Mouse (Mus musculus): ENCODE measurements around the gene Gm28102. TPM values are rescaled to one million over a fixed set of nuclear protein-coding genes. Genes with fewer than 3 reads are reported as not detected.
"Not testable (repeated sequence)": the region's sequence is repeated elsewhere in the genome, so short reads cannot be mapped to it uniquely, and the experiment has no call there.

Gm28102 gene
- polyA plus RNA-seq (2015; fragmentation: Nextera tagmentation; extraction: Ambion mirVana), result not detected in 2 replicates

DNA sequence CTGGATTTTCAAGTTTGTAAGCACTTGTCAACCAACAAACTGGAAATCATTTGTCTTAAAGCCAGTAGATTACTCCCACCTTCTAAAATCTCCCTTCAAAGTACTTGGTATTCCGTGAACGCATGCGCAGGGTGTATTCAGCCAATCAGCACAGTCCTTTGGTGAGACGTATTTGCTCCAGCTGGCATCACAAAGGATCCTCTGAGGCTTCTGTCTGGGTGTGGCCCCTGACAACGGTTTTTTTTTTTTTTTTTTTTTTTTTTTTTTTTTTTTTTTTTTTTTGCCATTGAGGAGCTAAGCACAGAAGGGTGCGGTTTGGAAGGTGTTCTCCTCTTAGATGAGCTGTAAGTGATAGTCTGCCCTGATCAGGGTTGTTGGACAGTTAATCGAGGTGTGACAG, at the start of gene Gm28102:
Gm28102 (plus strand) TSS at position 301 of the 400 bp plus-strand sequence.
- H3K27ac ChIP-seq (replicated peaks); H3K9ac ChIP-seq; H3K9me3 ChIP-seq; H3K4me3 ChIP-seq; ATAC-seq (ENCODE audit: low read depth); H3K4me1 ChIP-seq (replicated peaks); H3K27me3 ChIP-seq; H3K36me3 ChIP-seq; H3K4me2 ChIP-seq: not testable (repeated sequence)
- 40% methylated on average over 1 of the region's 7 CpGs for WGBS
